Mouse (Mus musculus): ENCODE results near the gene 1110002E22Rik. TPM values are rescaled to one million over a fixed set of nuclear protein-coding genes. Genes with fewer than 3 reads are reported as not detected.

Gene 1110002E22Rik
- polyA plus RNA-seq, 1 experiment = 0.01 TPM

GRCm38 (mm10) chr3:138063731-138064329, 1.0 kb upstream of the 1110002E22Rik start:
- Histone ChIP-seq H3K4me3 (ENCODE audit: control insufficient read depth, low read depth, low read length) (no peak overlapping the region), H3K36me3 (ENCODE audit: control insufficient read depth, insufficient read depth, low read length) (no peaks in the 10 kb centered on the region), H3K4me1 (ENCODE audit: control insufficient read depth, insufficient read depth, low read length) (peaks cover 7% of the 10 kb centered on the region), H3K27me3 (ENCODE audit: control insufficient read depth, insufficient read depth, low read length) (no peaks in the 10 kb centered on the region), H3K27ac (ENCODE audit: control insufficient read depth, insufficient read depth, low read depth, low read length) (no peak overlapping the region)
- no peak for TF ChIP-seq POLR2A (IDR thresholded peaks at IDR 0.05; ENCODE audit: control insufficient read depth, low read depth, low read length)
- TF ChIP-seq CTCF (IDR thresholded peaks at IDR 0.05; ENCODE audit: control insufficient read depth, insufficient read depth, insufficient replicate concordance, low read depth, low read length) = no peak

- Histone ChIP-seq H3K4me3 (ENCODE audit: control insufficient read depth, low read depth, low read length) (no peak overlapping the region), H3K27me3 (ENCODE audit: control insufficient read depth, insufficient read depth, low read length) (no peaks in the 10 kb centered on the region), H3K36me3 (ENCODE audit: control insufficient read depth, insufficient read depth, low read length) (no peaks in the 10 kb centered on the region), H3K27ac (ENCODE audit: control insufficient read depth, insufficient read depth, low read depth, low read length) (no peak overlapping the region), H3K4me1 (ENCODE audit: control insufficient read depth, insufficient read depth, low read length) (peaks cover 7% of the 10 kb centered on the region)
- TF ChIP-seq POLR2A (IDR thresholded peaks at IDR 0.05; ENCODE audit: control insufficient read depth, low read depth, low read length) = no peak
- TF ChIP-seq CTCF (IDR thresholded peaks at IDR 0.05; ENCODE audit: control insufficient read depth, insufficient read depth, insufficient replicate concordance, low read depth, low read length) = no peak
Measured at GRCm38 (mm10) chr3:138065930-138066329, 1.1 kb downstream of the 1110002E22Rik start.

DNA sequence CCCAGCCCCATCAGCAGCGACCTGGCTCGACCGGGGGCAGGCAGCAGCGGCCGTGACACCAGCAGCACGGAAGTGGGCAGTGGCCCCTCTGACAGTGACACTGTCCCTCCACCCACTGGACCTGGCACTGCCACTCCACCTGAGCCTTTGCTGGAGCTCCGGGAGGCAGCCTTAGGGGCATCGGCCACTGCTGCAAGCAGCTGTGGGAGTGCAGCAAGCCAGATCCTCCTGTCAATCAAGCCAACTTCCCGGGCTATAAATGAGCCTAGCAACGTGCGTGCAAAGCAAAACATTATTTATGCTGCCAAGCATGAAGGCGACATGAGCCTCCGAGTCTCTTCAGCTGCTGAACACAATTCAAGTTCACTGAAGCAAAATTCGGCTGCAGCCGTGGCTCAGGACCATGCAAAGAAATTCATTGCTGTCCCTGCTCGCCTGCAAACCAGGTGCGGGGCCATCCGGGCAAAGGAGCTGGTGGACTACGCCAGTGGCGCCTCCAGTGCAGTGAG, 1.6 kb downstream of the 1110002E22Rik start:
- H3K27me3 ChIP-seq (ENCODE audit: control insufficient read depth, insufficient read depth, low read length) = no peaks in the 10 kb centered on the region
- H3K4me1 ChIP-seq (ENCODE audit: control insufficient read depth, insufficient read depth, low read length) = peaks cover 7% of the 10 kb centered on the region
- TF ChIP-seq CTCF (IDR thresholded peaks at IDR 0.05; ENCODE audit: control insufficient read depth, insufficient read depth, insufficient replicate concordance, low read depth, low read length) (no peak), POLR2A (IDR thresholded peaks at IDR 0.05; ENCODE audit: control insufficient read depth, low read depth, low read length) (no peak)
- H3K27ac ChIP-seq (ENCODE audit: control insufficient read depth, insufficient read depth, low read depth, low read length) = no peak overlapping the region
- no peak overlapping the region for H3K4me3 ChIP-seq (ENCODE audit: control insufficient read depth, low read depth, low read length)
- no peaks in the 10 kb centered on the region for H3K36me3 ChIP-seq (ENCODE audit: control insufficient read depth, insufficient read depth, low read length)

GRCm38 (mm10) chr3:138067288-138067687, 2.4 kb downstream of the 1110002E22Rik start, which contains the start of gene Gm5105:
TSS of gene Gm5105 (minus strand) at chr3:138067388.
- Histone ChIP-seq H3K27ac (ENCODE audit: control insufficient read depth, insufficient read depth, low read depth, low read length) (no peak within 1 kb of the TSS), H3K36me3 (ENCODE audit: control insufficient read depth, insufficient read depth, low read length) (no peaks in the 10 kb centered on the region), H3K4me3 (ENCODE audit: control insufficient read depth, low read depth, low read length) (no peak within 1 kb of the TSS), H3K4me1 (ENCODE audit: control insufficient read depth, insufficient read depth, low read length) (peaks cover 7% of the 10 kb centered on the region), H3K27me3 (ENCODE audit: control insufficient read depth, insufficient read depth, low read length) (no peaks in the 10 kb centered on the region)
- TF ChIP-seq CTCF (IDR thresholded peaks at IDR 0.05; ENCODE audit: control insufficient read depth, insufficient read depth, insufficient replicate concordance, low read depth, low read length) (no peak), POLR2A (IDR thresholded peaks at IDR 0.05; ENCODE audit: control insufficient read depth, low read depth, low read length) (no peak)

DNA sequence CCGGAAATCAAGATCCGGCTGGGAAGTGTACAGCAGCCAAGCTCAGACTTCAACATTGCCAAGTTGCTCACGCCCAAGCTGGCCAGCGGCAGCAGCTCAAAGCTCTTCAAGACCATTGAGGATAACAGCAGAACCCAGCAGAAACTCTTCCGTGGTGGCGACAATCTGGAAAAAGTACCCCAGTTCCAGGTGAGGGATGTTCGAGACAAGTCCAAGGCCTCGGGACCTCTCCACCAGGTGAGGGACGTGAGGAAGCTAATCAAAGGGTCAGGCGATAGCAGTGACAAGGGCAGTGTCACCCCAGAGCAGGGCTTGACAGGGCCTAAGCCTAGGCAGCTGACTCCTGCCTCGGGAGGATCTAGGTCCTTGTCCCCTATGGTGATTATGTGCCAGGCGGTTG, 3.3 kb downstream of the 1110002E22Rik start:
- Histone ChIP-seq H3K36me3 (ENCODE audit: control insufficient read depth, insufficient read depth, low read length) (no peaks in the 10 kb centered on the region), H3K27ac (ENCODE audit: control insufficient read depth, insufficient read depth, low read depth, low read length) (no peak overlapping the region), H3K4me1 (ENCODE audit: control insufficient read depth, insufficient read depth, low read length) (peaks cover 7% of the 10 kb centered on the region), H3K27me3 (ENCODE audit: control insufficient read depth, insufficient read depth, low read length) (no peaks in the 10 kb centered on the region), H3K4me3 (ENCODE audit: control insufficient read depth, low read depth, low read length) (no peak overlapping the region)
- TF ChIP-seq CTCF (IDR thresholded peaks at IDR 0.05; ENCODE audit: control insufficient read depth, insufficient read depth, insufficient replicate concordance, low read depth, low read length) (no peak), POLR2A (IDR thresholded peaks at IDR 0.05; ENCODE audit: control insufficient read depth, low read depth, low read length) (no peak)

DNA sequence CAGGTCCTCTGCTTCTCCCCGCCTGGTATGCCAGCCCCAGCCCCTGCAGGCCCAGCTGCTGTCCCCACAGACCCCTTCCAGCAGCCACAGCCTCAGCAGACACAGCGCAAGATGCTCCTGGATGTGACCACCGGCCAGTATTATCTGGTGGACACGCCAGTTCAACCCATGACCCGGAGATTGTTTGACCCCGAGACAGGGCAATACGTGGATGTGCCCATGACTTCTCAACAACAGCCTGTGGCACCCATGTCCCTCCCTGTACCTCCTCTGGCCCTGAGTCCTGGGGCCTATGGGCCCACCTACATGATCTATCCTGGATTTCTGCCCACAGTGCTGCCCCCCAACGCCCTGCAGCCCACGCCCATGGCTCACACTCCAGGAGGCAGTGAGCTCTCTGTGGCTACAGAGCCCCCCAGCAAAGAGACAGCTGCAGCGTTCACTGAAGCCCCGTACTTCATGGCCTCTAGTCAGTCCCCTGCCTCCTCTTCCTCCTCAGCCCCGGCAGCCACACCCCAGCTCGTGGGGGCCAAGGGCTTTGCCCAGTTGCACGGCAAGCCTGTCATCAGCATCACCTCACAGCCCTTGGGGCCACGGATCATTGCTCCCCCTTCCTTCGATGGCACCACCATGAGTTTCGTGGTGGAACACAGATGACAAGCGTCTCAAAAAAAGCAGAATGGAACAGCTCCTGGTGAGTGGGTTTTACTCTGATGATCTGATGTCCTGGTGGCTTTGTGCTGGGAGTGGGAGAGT, 5.1 kb downstream of the 1110002E22Rik start:
- H3K36me3 ChIP-seq (ENCODE audit: control insufficient read depth, insufficient read depth, low read length) = no peaks in the 10 kb centered on the region
- no peaks in the 10 kb centered on the region for H3K27me3 ChIP-seq (ENCODE audit: control insufficient read depth, insufficient read depth, low read length)
- no peak overlapping the region for H3K27ac ChIP-seq (ENCODE audit: control insufficient read depth, insufficient read depth, low read depth, low read length)
- TF ChIP-seq POLR2A (IDR thresholded peaks at IDR 0.05; ENCODE audit: control insufficient read depth, low read depth, low read length) (no peak), CTCF (IDR thresholded peaks at IDR 0.05; ENCODE audit: control insufficient read depth, insufficient read depth, insufficient replicate concordance, low read depth, low read length) (no peak)
- H3K4me1 ChIP-seq (ENCODE audit: control insufficient read depth, insufficient read depth, low read length) = peaks cover 6% of the 10 kb centered on the region
- no peak overlapping the region for H3K4me3 ChIP-seq (ENCODE audit: control insufficient read depth, low read depth, low read length)

- no peak overlapping the region for H3K27ac ChIP-seq (ENCODE audit: control insufficient read depth, insufficient read depth, low read depth, low read length)
- no peaks in the 10 kb centered on the region for H3K36me3 ChIP-seq (ENCODE audit: control insufficient read depth, insufficient read depth, low read length)
- H3K27me3 ChIP-seq (ENCODE audit: control insufficient read depth, insufficient read depth, low read length) = no peaks in the 10 kb centered on the region
- no peak for TF ChIP-seq CTCF (IDR thresholded peaks at IDR 0.05; ENCODE audit: control insufficient read depth, insufficient read depth, insufficient replicate concordance, low read depth, low read length)
- no peak for TF ChIP-seq POLR2A (IDR thresholded peaks at IDR 0.05; ENCODE audit: control insufficient read depth, low read depth, low read length)
- H3K4me1 ChIP-seq (ENCODE audit: control insufficient read depth, insufficient read depth, low read length) = no peaks in the 10 kb centered on the region
- H3K4me3 ChIP-seq (ENCODE audit: control insufficient read depth, low read depth, low read length) = no peak overlapping the region
Measured at GRCm38 (mm10) chr3:138071004-138071403, 6.2 kb downstream of the 1110002E22Rik start.
